8 mouse cellular contexts compared by ENCODE assay signal in genomic region chr3:97157958-97158599, GRCm38 (mm10). TPM values are rescaled to one million over a fixed set of nuclear protein-coding genes. Genes with fewer than 3 reads are reported as not detected.
A peak's percentile ranks its signal among the peaks of the same experiment; 100 is the strongest.
DNase-seq lines count a peak whose midpoint lies in the region; ATAC-seq and TF ChIP-seq lines count a peak whose summit lies in the region.

No protein-coding gene starts in this region.

- H3K27ac ChIP-seq in embryonic facial prominence, embryonic 12.5 days = no peak overlapping the region
- H3K27ac ChIP-seq in kidney, embryonic 15.5 days = peak overlapping the region; percentile 93

- H3K9me3 ChIP-seq in embryonic facial prominence, embryonic 12.5 days = no peaks in the 10 kb centered on the region
- H3K9me3 ChIP-seq in kidney, embryonic 15.5 days (replicated peaks) = no peaks in the 10 kb centered on the region

- no peak overlapping the region for H3K9ac ChIP-seq in embryonic facial prominence, embryonic 12.5 days
- H3K9ac ChIP-seq in kidney, embryonic 15.5 days = peak overlapping the region; percentile 29; the same call in 1 of the 2 replicates

- ATAC-seq in monocyte, adult 5-6 weeks (replicated peaks; ENCODE audit: insufficient number of reproducible peaks, low FRiP score, low TSS enrichment, poor library complexity, severe bottlenecking) = no peak
- ATAC-seq in embryonic facial prominence, embryonic 12.5 days (ENCODE audit: insufficient number of reproducible peaks, insufficient read depth, low FRiP score, low TSS enrichment) = no peak
- peak; percentile 43 for ATAC-seq in kidney, embryonic 15.5 days (replicated peaks; ENCODE audit: low FRiP score)

- peak overlapping the region; percentile 66 for H3K4me2 ChIP-seq in embryonic facial prominence, embryonic 12.5 days (replicated peaks)
- H3K4me2 ChIP-seq in kidney, embryonic 15.5 days = peak overlapping the region; percentile 71
- H3K4me2 ChIP-seq in myocyte (ENCODE audit: low read depth) = peak overlapping the region; percentile 81

- DNase-seq in monocyte, adult 2 months (ENCODE audit: low read depth in 1 of 2, low spot score in 2 of 2) = peak; percentile 46 to 62
- DNase-seq in heart, adult 9 months (ENCODE audit: low spot score in 2 of 2) = peak; percentile 68 to 88
- DNase-seq in liver = peak; percentile 80
- peak; percentile 55 for DNase-seq in splenic B cell, adult 2 months (ENCODE audit: low read depth, low spot score)

- H3K4me3 ChIP-seq in embryonic facial prominence, embryonic 12.5 days = peak overlapping the region; percentile 76
- peak overlapping the region; percentile 66 for H3K4me3 ChIP-seq in kidney, embryonic 15.5 days (replicated peaks)
- peak overlapping the region; percentile 93 for H3K4me3 ChIP-seq in myocyte

- WGBS in embryonic facial prominence, embryonic 12.5 days = 1% methylated on average over 17 of the region's 17 CpGs
- WGBS in kidney, embryonic 15.5 days = 2% methylated on average over 17 of the region's 17 CpGs

- no peaks in the 10 kb centered on the region for H3K27me3 ChIP-seq in embryonic facial prominence, embryonic 12.5 days
- H3K27me3 ChIP-seq in kidney, embryonic 15.5 days = no peaks in the 10 kb centered on the region
- H3K27me3 ChIP-seq in myocyte (ENCODE audit: control insufficient read depth, insufficient read depth, insufficient read length) = no peaks in the 10 kb centered on the region
- H3K27me3 ChIP-seq in splenic B cell, adult 2 months (ENCODE audit: control insufficient read depth, insufficient read depth, low read length, poor library complexity, severe bottlenecking) = no peaks in the 10 kb centered on the region

- peaks cover 4% of the 10 kb centered on the region for H3K79me2 ChIP-seq in myocyte (ENCODE audit: control insufficient read depth, insufficient read depth)

- TF ChIP-seq POLR2A in myocyte (IDR thresholded peaks at IDR 0.05; ENCODE audit: insufficient read length, low read depth) = no peak

- H3ac ChIP-seq in myocyte (ENCODE audit: control insufficient read depth, insufficient read length) = peak overlapping the region; percentile 53

- peaks cover 10% of the 10 kb centered on the region; the same call in 1 of the 2 replicates for H3K4me1 ChIP-seq in embryonic facial prominence, embryonic 12.5 days
- H3K4me1 ChIP-seq in kidney, embryonic 15.5 days = peaks cover 15% of the 10 kb centered on the region

- no peaks in the 10 kb centered on the region for H3K36me3 ChIP-seq in embryonic facial prominence, embryonic 12.5 days
- no peaks in the 10 kb centered on the region for H3K36me3 ChIP-seq in kidney, embryonic 15.5 days
- no peaks in the 10 kb centered on the region for H3K36me3 ChIP-seq in myocyte (ENCODE audit: control insufficient read depth, insufficient read depth)
- H3K36me3 ChIP-seq in splenic B cell, adult 2 months (ENCODE audit: control insufficient read depth, insufficient read depth, low read length, poor library complexity, severe bottlenecking) = no peaks in the 10 kb centered on the region

TF ChIP-seq in myocyte, 11 proteins besides CTCF, POLR2A, EP300 and RAD21:
- TF ChIP-seq MYOD1 (IDR thresholded peaks at IDR 0.05; ENCODE audit: control insufficient read depth in 1 of 3, insufficient read length in 2 of 3, low read depth in 2 of 3) = no peak
- TF ChIP-seq MYOG (IDR thresholded peaks at IDR 0.05; ENCODE audit: control insufficient read depth in 1 of 3, insufficient read depth in 1 of 3, insufficient read length in 2 of 3, low read depth in 2 of 3) = no peak
- TF ChIP-seq E2F4 (IDR thresholded peaks at IDR 0.05; ENCODE audit: insufficient read depth) = no peak
- no peak for TF ChIP-seq USF1 (IDR thresholded peaks at IDR 0.05; ENCODE audit: low read depth)
- no peak for TF ChIP-seq CEBPB (IDR thresholded peaks at IDR 0.05; ENCODE audit: insufficient read depth, poor library complexity, severe bottlenecking)
- TF ChIP-seq SRF (IDR thresholded peaks at IDR 0.05; ENCODE audit: control insufficient read depth, insufficient read length, low read depth) = no peak
- TF ChIP-seq TCF3 (IDR thresholded peaks at IDR 0.05; ENCODE audit: insufficient read length, low read depth) = no peak
- TF ChIP-seq MAX (IDR thresholded peaks at IDR 0.05; ENCODE audit: low read depth) = no peak
- no peak for TF ChIP-seq POLR2AphosphoS2 (IDR thresholded peaks at IDR 0.05; ENCODE audit: insufficient read length, low read depth)
- TF ChIP-seq REST (IDR thresholded peaks at IDR 0.05; ENCODE audit: insufficient read depth, insufficient read length) = no peak
- TF ChIP-seq TCF12 (IDR thresholded peaks at IDR 0.05; ENCODE audit: insufficient read depth, poor library complexity, severe bottlenecking) = no peak

RNA-seq across cellular contexts. Expression of gene Acp6, which starts 0.5 kb away (rescaled TPM):
- 17.2 to 25.0 TPM (median 18.9 TPM) in 3 replicates for total RNA-seq in monocyte, adult 5-6 weeks (2017)
- polyA plus RNA-seq in embryonic facial prominence, embryonic 12.5 days (2016; fragmentation: Nextera tagmentation; extraction: Ambion mirVana) = 41.1 and 43.0 TPM in 2 replicates
- 53.7 and 55.0 TPM in 2 replicates for polyA plus RNA-seq in kidney, embryonic 15.5 days (2015; fragmentation: Nextera tagmentation; extraction: Ambion mirVana)
- polyA plus RNA-seq in myocyte (2012; fragmentation: generic; extraction: Trizol) = 45.2 TPM
